In genomic region chr19:5988027-5988814, GRCm38 (mm10) we compare ENCODE assay signal across 9 mouse cellular contexts. TPM values are rescaled to one million over a fixed set of nuclear protein-coding genes. Genes with fewer than 3 reads are reported as not detected.
DNase-seq lines count a peak whose midpoint lies in the region; ATAC-seq lines count a peak whose summit lies in the region.
"Had no signal": no experiment of that assay in that cellular context is flagged by ENCODE, and none has a peak within 500 bp of the region (broad histone marks: within the 10 kb centered on the region; RNA-seq: fewer than 3 reads in every experiment).

No protein-coding gene starts in this region.

- H3K4me1 ChIP-seq in heart, embryonic 16.5 days (ENCODE audit: control insufficient read depth, insufficient read depth, low read length), result peaks cover 11% of the 10 kb centered on the region
- peaks cover 23% of the 10 kb centered on the region for H3K4me1 ChIP-seq in limb, embryonic 15.5 days

- peak overlapping the region; percentile 9; the same call in 1 of the 2 replicates for H3K9ac ChIP-seq in heart, embryonic 16.5 days (ENCODE audit: low read length)
- no peak overlapping the region for H3K9ac ChIP-seq in limb, embryonic 15.5 days

- WGBS in heart, embryonic 16.5 days, result 49% methylated on average over 5 of the region's 5 CpGs
- 44% methylated on average over 5 of the region's 5 CpGs for WGBS in limb, embryonic 15.5 days

- DNase-seq in heart, postnatal 14 days, result no peak
- peak; percentile 35 for DNase-seq in urinary bladder, adult 2 months (ENCODE audit: low spot score)
- DNase-seq in urinary bladder, postnatal 25 days (ENCODE audit: low spot score), result no peak
- no peak for DNase-seq in cerebellum, postnatal 25 days
- DNase-seq in kidney, postnatal 10 days, result no peak
- DNase-seq in testis, postnatal 14 days (ENCODE audit: low spot score), result no peak

- H3K9me3 ChIP-seq in heart, embryonic 16.5 days (replicated peaks; ENCODE audit: control insufficient read depth, low read length), result no peaks in the 10 kb centered on the region
- H3K9me3 ChIP-seq in limb, embryonic 15.5 days, result no peaks in the 10 kb centered on the region

- H3K27ac ChIP-seq in heart, embryonic 16.5 days (ENCODE audit: low read length), result no peak overlapping the region
- peak overlapping the region; percentile 54 for H3K27ac ChIP-seq in limb, embryonic 15.5 days

- H3K36me3 ChIP-seq in heart, embryonic 16.5 days (ENCODE audit: control insufficient read depth, insufficient read depth), result no peaks in the 10 kb centered on the region
- H3K36me3 ChIP-seq in limb, embryonic 15.5 days, result peaks cover 25% of the 10 kb centered on the region

- no peak for ATAC-seq in heart, embryonic 16.5 days (replicated peaks; ENCODE audit: extremely low read depth, insufficient read depth, low FRiP score)
- no peak for ATAC-seq in limb, embryonic 15.5 days (ENCODE audit: insufficient number of reproducible peaks, low FRiP score, low TSS enrichment, low read depth)

- H3K27me3 ChIP-seq in heart, embryonic 16.5 days (ENCODE audit: control insufficient read depth, insufficient read depth, low read length), result no peaks in the 10 kb centered on the region
- H3K27me3 ChIP-seq in limb, embryonic 15.5 days, result no peaks in the 10 kb centered on the region

- no peak overlapping the region for H3K4me2 ChIP-seq in heart, embryonic 16.5 days (ENCODE audit: low read depth, low read length)
- no peak overlapping the region for H3K4me2 ChIP-seq in limb, embryonic 15.5 days

- H3K4me3 ChIP-seq in heart, embryonic 16.5 days (ENCODE audit: low read length), result no peak overlapping the region
- H3K4me3 ChIP-seq in limb, embryonic 15.5 days, result no peak overlapping the region

- intact Hi-C loops in heart, postnatal 14 days (cut with DNase I), result no loop called here

RNA-seq across cellular contexts. Expression of gene Slc22a20, which starts 2.3 kb away (rescaled TPM):
- polyA plus RNA-seq in heart, embryonic 16.5 days (2015; fragmentation: Nextera tagmentation; extraction: Ambion mirVana), result 0.07 TPM in 1 of 2 replicates, not detected in the other
- total RNA-seq in heart, postnatal 14 days (2021), result not detected
- 0.12 and 0.21 TPM in 2 replicates for polyA plus RNA-seq in urinary bladder, adult 2 months (2012; rRNA removed)
- polyA plus RNA-seq in limb, embryonic 15.5 days (2015; fragmentation: Nextera tagmentation; extraction: Ambion mirVana), result not detected in 2 replicates
- polyA plus RNA-seq: large intestine, adult 2 months had no signal

RNA-seq across cellular contexts. Expression of gene Pola2, which starts 24.2 kb away (rescaled TPM):
- 48.3 and 55.2 TPM in 2 replicates for polyA plus RNA-seq in heart, embryonic 16.5 days (2015; fragmentation: Nextera tagmentation; extraction: Ambion mirVana)
- total RNA-seq in heart, postnatal 14 days (2021), result 10 to 100 TPM; 12.3 to 14.2 TPM
- polyA plus RNA-seq in urinary bladder, adult 2 months (2012; rRNA removed), result 32.8 and 41.0 TPM in 2 replicates
- polyA plus RNA-seq in limb, embryonic 15.5 days (2015; fragmentation: Nextera tagmentation; extraction: Ambion mirVana), result 56.9 and 61.0 TPM in 2 replicates

RNA-seq across cellular contexts. Expression of gene Capn1, which starts 27.5 kb away (rescaled TPM):
- 9.5 and 10.0 TPM in 2 replicates for polyA plus RNA-seq in heart, embryonic 16.5 days (2015; fragmentation: Nextera tagmentation; extraction: Ambion mirVana)
- 10 to 100 TPM; 31.7 to 36.8 TPM for total RNA-seq in heart, postnatal 14 days (2021)
- 116 and 118 TPM in 2 replicates for polyA plus RNA-seq in urinary bladder, adult 2 months (2012; rRNA removed)
- 21.1 and 26.0 TPM in 2 replicates for polyA plus RNA-seq in limb, embryonic 15.5 days (2015; fragmentation: Nextera tagmentation; extraction: Ambion mirVana)

RNA-seq across cellular contexts. Expression of gene Syvn1, which starts 58.2 kb away (rescaled TPM):
- polyA plus RNA-seq in heart, embryonic 16.5 days (2015; fragmentation: Nextera tagmentation; extraction: Ambion mirVana), result 15.8 and 18.6 TPM in 2 replicates
- total RNA-seq in heart, postnatal 14 days (2021), result 10 to 100 TPM; 17.5 to 18.9 TPM
- polyA plus RNA-seq in urinary bladder, adult 2 months (2012; rRNA removed), result 15.5 and 24.1 TPM in 2 replicates
- 34.1 and 34.5 TPM in 2 replicates for polyA plus RNA-seq in limb, embryonic 15.5 days (2015; fragmentation: Nextera tagmentation; extraction: Ambion mirVana)
